Mouse (Mus musculus) C2C12 (cell line): Measurements from ENCODE around the gene Ece2.

Experiments used
- CTCF ChIP-seq: IDR thresholded peaks from one replicate; pipeline ENCODE4 v1.5.1; 2011; ENCODE audit not compliant: control insufficient read depth, insufficient read depth, insufficient read length
- USF1 ChIP-seq: IDR thresholded peaks from one replicate; pipeline ENCODE4 v1.6.1; 2011; ENCODE audit warnings: low read depth, mild to moderate bottlenecking, control low read depth, moderate library complexity

DNA sequence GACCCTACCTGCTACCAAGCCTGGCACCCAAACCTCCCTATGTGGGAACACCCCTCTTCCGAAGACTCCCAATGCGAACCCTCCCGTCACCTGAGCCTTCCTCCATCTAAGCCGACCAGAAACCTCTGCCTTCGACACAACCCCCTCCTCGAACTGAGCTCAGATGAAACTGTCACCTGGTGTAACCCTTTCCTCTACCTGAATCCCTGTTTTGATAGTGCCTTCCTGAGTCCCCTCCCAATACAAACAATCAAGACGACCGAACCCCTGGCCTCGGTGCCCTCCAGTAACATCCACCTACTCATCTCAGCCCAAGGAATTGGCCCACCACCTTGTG, 9.3 kb upstream of the Ece2 start:
- no peak for TF ChIP-seq CTCF
- no peak for TF ChIP-seq USF1
